Mouse (Mus musculus) intestine, postnatal 0 days (tissue): ENCODE results near the gene Med13. TPM values are rescaled to one million over a fixed set of nuclear protein-coding genes. Genes with fewer than 3 reads are reported as not detected.

Experiments
- ATAC-seq: fragments of 200-750 bp; cut with Nextera tagmentation; 2 replicates; pipeline ENCODE4 v1.8.0; 2017; ENCODE audit warnings: mild to moderate bottlenecking, moderate TSS enrichment, moderate library complexity
- H3K27ac ChIP-seq: fragments of 300-500 bp; sonication (generic); 2 replicates; pipeline ENCODE4 v1.5.1; 2014; ENCODE audit warnings: mild to moderate bottlenecking, low read depth, low read length, moderate library complexity
- H3K27me3 ChIP-seq: fragments of 300-500 bp; sonication (generic); replicated peaks from 2 replicates; pipeline ENCODE4 v1.6.1; 2014; ENCODE audit warnings: low read length, mixed read lengths; ENCODE audit not compliant: control insufficient read depth, insufficient read depth
- H3K36me3 ChIP-seq: fragments of 300-500 bp; sonication (generic); 2 replicates; pipeline ENCODE4 v1.6.1; 2014; ENCODE audit warnings: mild to moderate bottlenecking, moderate library complexity; ENCODE audit not compliant: control insufficient read depth, insufficient read depth
- H3K4me1 ChIP-seq: fragments of 300-500 bp; sonication (generic); replicated peaks from 2 replicates; pipeline ENCODE4 v1.6.1; 2014; ENCODE audit warnings: antibody characterized with exemption, low read length, mixed read lengths; ENCODE audit not compliant: control insufficient read depth, insufficient read depth
- H3K4me2 ChIP-seq: fragments of 300-500 bp; sonication (generic); replicated peaks from 2 replicates; pipeline ENCODE4 v1.6.1; 2014; ENCODE audit warnings: low read depth, mild to moderate bottlenecking, moderate library complexity
- H3K4me3 ChIP-seq: fragments of 300-500 bp; sonication (generic); 2 replicates; pipeline ENCODE4 v1.5.1; 2014; ENCODE audit warnings: low read depth, low read length
- H3K9ac ChIP-seq: fragments of 300-500 bp; sonication (generic); 2 replicates; pipeline ENCODE4 v1.6.1; 2014; ENCODE audit warnings: mild to moderate bottlenecking, low read depth, low read length
- H3K9me3 ChIP-seq: fragments of 300-500 bp; sonication (generic); 2 replicates; pipeline ENCODE4 v1.6.1; 2016; ENCODE audit warnings: mixed run types; ENCODE audit not compliant: control insufficient read depth
- CTCF ChIP-seq: sonication (generic); IDR thresholded peaks from 2 replicates; pipeline ENCODE4 v1.5.1; 2016; ENCODE audit warnings: low read depth, mild to moderate bottlenecking, control low read depth, antibody characterized with exemption, moderate library complexity
- WGBS: fragments of 180-500 bp; shearing (Covaris S2); extraction: QIAGEN DNeasy Blood & Tissue Kit; methylation state at CpG from one replicate; pipeline ENCODE4 v1.1.7; 2014; 5-methylcytosine and 5-hydroxymethylcytosine counted together
- polyA plus RNA-seq: library from polyadenylated mRNA; unstranded; fragments of >200 nt; fragmentation: Nextera tagmentation; extraction: Ambion mirVana; gene quantifications from 2 replicates; pipeline ENCODE4 v1.2.1, GENCODE M21; 2015

The Med13 gene
- polyA plus RNA-seq, result 6.1 and 6.4 TPM in 2 replicates

- H3K4me1 ChIP-seq, result 0 out of 2 replicates have a peak, but pooled peaks cover 9% of the 10 kb centered on the region
- no peaks in the 10 kb centered on the region for H3K9me3 ChIP-seq
- no peak for TF ChIP-seq CTCF
- peak within 1 kb of the TSS; percentile 99 for H3K27ac ChIP-seq
- under 1% methylated on average over 55 of the region's 81 CpGs for WGBS
- H3K4me3 ChIP-seq, result peak within 1 kb of the TSS; percentile 99
- peak; percentile 23; the same call in 1 of the 2 replicates for ATAC-seq
- H3K9ac ChIP-seq, result peak within 1 kb of the TSS; percentile 99
- 0 out of 2 replicates have a peak, but pooled peaks cover 3% of the 10 kb centered on the region for H3K36me3 ChIP-seq
- H3K4me2 ChIP-seq, result peak within 1 kb of the TSS; percentile 68
- H3K27me3 ChIP-seq, result no peaks in the 10 kb centered on the region
Measured at GRCm38 (mm10) chr11:86356854-86357788, at the start of gene Med13. Gene Med13, minus strand, starts transcription at chr11:86357602.

GRCm38 (mm10) chr11:86404590-86404989 lies 47.2 kb upstream of the Med13 start:
- Histone ChIP-seq H3K9me3 (no peaks in the 10 kb centered on the region), H3K36me3 (no peaks in the 10 kb centered on the region), H3K4me3 (no peak overlapping the region), H3K27me3 (no peaks in the 10 kb centered on the region), H3K4me1 (no peaks in the 10 kb centered on the region), H3K27ac (no peak overlapping the region), H3K9ac (no peak overlapping the region), H3K4me2 (no peak overlapping the region)
- WGBS, result 62% methylated on average over 4 of the region's 4 CpGs
- 0 out of 2 replicates have a peak, but pooled peaks have one; percentile 33 for ATAC-seq
- TF ChIP-seq CTCF, result no peak

DNA sequence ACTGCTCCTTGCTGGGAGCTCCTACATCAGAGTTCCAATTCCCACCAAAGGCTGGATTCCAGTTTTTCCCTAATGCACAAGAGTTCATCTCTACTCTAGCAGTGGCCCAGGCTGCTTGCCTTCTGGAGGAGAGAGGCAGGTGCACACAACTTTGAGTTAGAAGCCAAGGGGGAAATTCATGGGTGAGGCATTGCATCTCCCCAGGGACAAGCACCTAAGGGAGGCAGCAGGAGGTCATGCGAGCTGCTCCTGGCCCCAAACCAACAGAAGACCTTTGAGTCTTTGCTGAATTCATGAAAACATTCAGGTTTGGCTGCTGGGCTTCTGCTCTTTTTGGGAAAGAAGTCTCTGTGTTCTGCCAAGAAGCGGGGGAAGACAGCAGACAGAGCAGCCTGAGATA lies 46.4 kb upstream of the Med13 start:
- no peak for ATAC-seq
- Histone ChIP-seq H3K36me3 (no peaks in the 10 kb centered on the region), H3K27ac (no peak overlapping the region), H3K4me1 (no peaks in the 10 kb centered on the region), H3K4me3 (no peak overlapping the region), H3K4me2 (no peak overlapping the region), H3K27me3 (no peaks in the 10 kb centered on the region), H3K9me3 (no peaks in the 10 kb centered on the region), H3K9ac (no peak overlapping the region)
- TF ChIP-seq CTCF, result no peak
- WGBS, result 87% methylated on average over 2 of the region's 2 CpGs

GRCm38 (mm10) chr11:86399241-86400107 lies 42.1 kb upstream of the Med13 start:
- H3K27me3 ChIP-seq, result no peaks in the 10 kb centered on the region
- peaks cover 6% of the 10 kb centered on the region for H3K4me1 ChIP-seq
- TF ChIP-seq CTCF, result no peak
- H3K4me3 ChIP-seq, result no peak overlapping the region
- no peak overlapping the region for H3K9ac ChIP-seq
- ATAC-seq, result no peak
- H3K9me3 ChIP-seq, result no peaks in the 10 kb centered on the region
- H3K36me3 ChIP-seq, result no peaks in the 10 kb centered on the region
- 78% methylated on average over 9 of the region's 9 CpGs for WGBS
- no peak overlapping the region for H3K27ac ChIP-seq
- H3K4me2 ChIP-seq, result no peak overlapping the region

GRCm38 (mm10) chr11:86396950-86397594 lies 39.7 kb upstream of the Med13 start:
- no peak overlapping the region for H3K4me3 ChIP-seq

More at GRCm38 (mm10) chr11:86396950-86397594, 39.7 kb upstream of the Med13 start:
- Histone ChIP-seq H3K27ac (peak overlapping the region; percentile 80), H3K36me3 (no peaks in the 10 kb centered on the region), H3K4me1 (peaks cover 6% of the 10 kb centered on the region), H3K9ac (no peak overlapping the region), H3K4me2 (peak overlapping the region; percentile 53), H3K27me3 (no peaks in the 10 kb centered on the region), H3K9me3 (no peaks in the 10 kb centered on the region)
- peak; percentile 87 for ATAC-seq
- no peak for TF ChIP-seq CTCF
- 39% methylated on average over 5 of the region's 5 CpGs for WGBS
